Mouse (Mus musculus) forebrain, embryonic 10.5 days (tissue): Measurements from ENCODE around the gene Stx6. TPM values are rescaled to one million over a fixed set of nuclear protein-coding genes. Genes with fewer than 3 reads are reported as not detected.

ENCODE experiments used
- DNase-seq: peaks from one replicate; pipeline ENCODE4 v3.0.0-alpha.2; 2017; ENCODE audit warnings: low spot score; ENCODE audit errors: extremely low spot score
- H3K27ac ChIP-seq: fragments of 300-500 bp; sonication (generic); 2 replicates; pipeline ENCODE4 v1.5.1; 2016; ENCODE audit warnings: mild to moderate bottlenecking
- H3K27me3 ChIP-seq: fragments of 300-500 bp; sonication (generic); 2 replicates; pipeline ENCODE4 v1.6.1; 2016; ENCODE audit warnings: mild to moderate bottlenecking; ENCODE audit not compliant: poor library complexity, severe bottlenecking
- H3K36me3 ChIP-seq: fragments of 300-500 bp; sonication (generic); replicated peaks from 2 replicates; pipeline ENCODE4 v1.6.1; 2016; ENCODE audit warnings: mild to moderate bottlenecking, moderate library complexity
- H3K4me1 ChIP-seq: fragments of 300-500 bp; sonication (generic); 2 replicates; pipeline ENCODE4 v1.6.1; 2016
- H3K4me3 ChIP-seq: fragments of 300-500 bp; sonication (generic); 2 replicates; pipeline ENCODE4 v1.5.1; 2016; ENCODE audit warnings: mild to moderate bottlenecking, moderate library complexity
- H3K9me3 ChIP-seq: fragments of 300-500 bp; sonication (generic); 2 replicates; pipeline ENCODE4 v1.6.1; 2016; ENCODE audit warnings: mild to moderate bottlenecking, moderate library complexity
- WGBS: fragments of 180-500 bp; shearing (Covaris S2); methylation state at CpG from one replicate; pipeline ENCODE4 v1.1.7; 2016; 5-methylcytosine and 5-hydroxymethylcytosine counted together
- polyA plus RNA-seq: library from polyadenylated mRNA; unstranded; fragments of >200 nt; fragmentation: Nextera tagmentation; extraction: Ambion mirVana; gene quantifications from 2 replicates; pipeline ENCODE4 v1.2.1, GENCODE M21; 2016

The Stx6 gene
- polyA plus RNA-seq, 1 experiment from 2014 or later, result 84.3 TPM

DNA sequence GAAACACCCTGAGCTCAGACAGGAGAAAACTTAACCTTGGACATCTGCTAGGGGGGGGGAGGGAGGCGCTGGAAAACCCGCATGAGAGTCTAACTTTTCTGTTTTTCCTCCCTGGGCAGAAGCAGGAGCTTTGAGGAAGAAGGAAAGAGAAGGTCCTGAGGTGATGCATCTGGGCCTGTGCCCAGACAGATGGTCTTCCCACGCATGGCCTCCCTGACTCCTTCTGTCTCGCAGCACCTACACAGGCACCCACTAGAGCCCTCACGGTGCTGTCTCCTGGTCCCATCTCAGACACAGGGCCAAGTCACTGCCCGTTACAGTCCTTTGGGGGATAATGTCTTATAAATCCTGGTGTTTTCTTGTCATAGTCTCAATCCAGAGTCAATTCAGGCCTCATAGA, 74.3 kb downstream of the Stx6 start:
- WGBS, result 71% methylated on average over 6 of the region's 6 CpGs
- Histone ChIP-seq H3K4me1 (peaks cover 100% of the 10 kb centered on the region), H3K4me3 (no peak overlapping the region), H3K27me3 (0 out of 2 replicates have a peak, but pooled peaks cover 4% of the 10 kb centered on the region), H3K9me3 (no peaks in the 10 kb centered on the region), H3K27ac (peak overlapping the region; percentile 87), H3K36me3 (peaks cover 4% of the 10 kb centered on the region; the same call in 1 of the 2 replicates)
- DNase-seq, result no peak

DNA sequence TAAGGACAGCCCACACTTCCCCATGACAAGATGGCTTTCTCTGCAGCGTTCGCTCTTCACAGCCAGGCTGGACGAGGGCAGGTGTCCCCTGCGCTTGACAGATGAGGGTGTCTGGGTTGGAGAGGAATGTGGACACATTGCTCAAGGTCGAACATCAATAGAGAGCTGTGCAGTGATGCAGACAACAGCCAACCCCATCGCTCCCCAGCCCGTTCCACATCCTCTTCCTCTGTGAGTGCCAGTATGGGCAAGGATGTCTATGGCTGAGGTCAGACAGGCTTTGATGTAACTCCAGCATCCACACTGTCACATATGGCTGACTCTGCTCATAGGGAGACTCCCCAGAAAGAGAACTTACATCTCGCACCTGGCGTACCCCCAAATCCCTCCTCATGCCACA, 74.9 kb downstream of the Stx6 start:
- peak overlapping the region; percentile 87 for H3K27ac ChIP-seq
- DNase-seq, result no peak
- H3K4me3 ChIP-seq, result no peak overlapping the region
- peaks cover 4% of the 10 kb centered on the region; the same call in 1 of the 2 replicates for H3K36me3 ChIP-seq
- peaks cover 96% of the 10 kb centered on the region for H3K4me1 ChIP-seq
- 0 out of 2 replicates have a peak, but pooled peaks cover 4% of the 10 kb centered on the region for H3K27me3 ChIP-seq
- 87% methylated on average over 9 of the region's 9 CpGs for WGBS
- no peaks in the 10 kb centered on the region for H3K9me3 ChIP-seq

DNA sequence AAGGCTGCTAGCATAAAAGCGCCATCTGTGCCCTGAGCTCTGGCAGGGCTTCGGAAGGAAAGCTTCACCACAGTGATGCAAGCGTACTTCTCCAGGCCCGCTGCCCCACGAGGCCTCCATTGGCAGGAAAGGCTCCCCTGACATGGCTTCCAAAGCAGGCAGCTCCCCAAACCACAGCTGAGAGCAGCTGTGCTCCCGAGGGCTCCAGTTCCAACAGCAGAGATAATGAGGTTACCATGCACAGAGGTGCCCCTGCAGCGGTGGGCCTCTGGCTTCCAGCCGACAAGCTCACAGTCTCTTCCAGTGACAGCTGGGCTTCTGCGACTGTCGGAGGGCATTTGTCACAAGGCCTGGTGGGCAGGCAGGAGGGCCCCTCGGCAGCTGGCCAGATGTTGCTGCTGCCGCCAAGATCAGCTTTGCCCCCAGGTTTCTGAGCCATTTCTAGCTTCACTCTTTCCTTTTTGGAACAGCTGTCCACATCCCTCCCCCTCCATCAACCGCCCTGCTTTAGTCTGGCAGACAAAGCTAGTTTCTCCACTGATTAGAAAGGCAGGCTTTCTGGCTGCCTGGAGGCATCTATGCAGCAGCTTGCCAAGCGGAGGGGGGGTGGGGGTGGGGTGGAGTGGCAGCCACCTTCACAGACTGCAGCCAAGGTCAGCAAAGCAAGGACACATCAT, 75.6 kb downstream of the Stx6 start:
- Histone ChIP-seq H3K36me3 (peaks cover 4% of the 10 kb centered on the region; the same call in 1 of the 2 replicates), H3K9me3 (no peaks in the 10 kb centered on the region), H3K27ac (peak overlapping the region; percentile 87), H3K4me1 (peaks cover 92% of the 10 kb centered on the region), H3K4me3 (peak overlapping the region; percentile 18; the same call in 1 of the 2 replicates), H3K27me3 (0 out of 2 replicates have a peak, but pooled peaks cover 4% of the 10 kb centered on the region)
- 24% methylated on average over 14 of the region's 14 CpGs for WGBS
- DNase-seq, result peak; percentile 51

DNA sequence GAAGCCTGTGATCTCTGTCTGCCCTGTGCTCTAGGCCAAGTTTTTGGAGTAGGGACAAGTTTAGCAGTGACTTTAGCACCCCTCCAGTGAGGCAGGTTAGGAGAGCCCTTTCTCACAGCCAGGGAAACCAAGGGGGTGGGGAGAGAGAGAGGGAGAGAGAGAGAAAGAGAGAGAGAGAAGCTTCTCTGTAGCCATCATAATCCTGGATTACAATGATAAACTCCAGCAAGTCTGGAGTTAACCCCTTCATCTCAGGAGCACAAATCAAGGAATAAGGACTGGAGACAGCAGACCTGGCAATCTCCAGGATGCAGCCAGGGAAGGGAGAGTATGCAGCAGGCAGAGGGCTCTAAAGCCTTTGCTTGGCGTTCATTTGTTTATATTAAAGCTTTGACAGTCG, 77.1 kb downstream of the Stx6 start:
- Histone ChIP-seq H3K4me1 (peaks cover 86% of the 10 kb centered on the region), H3K27ac (peak overlapping the region; percentile 87; the same call in 1 of the 2 replicates), H3K9me3 (no peaks in the 10 kb centered on the region), H3K36me3 (peaks cover 11% of the 10 kb centered on the region; the same call in 1 of the 2 replicates), H3K4me3 (no peak overlapping the region), H3K27me3 (peaks cover 4% of the 10 kb centered on the region; the same call in 1 of the 2 replicates)
- 42% methylated on average over 2 of the region's 2 CpGs for WGBS
- no peak for DNase-seq

DNA sequence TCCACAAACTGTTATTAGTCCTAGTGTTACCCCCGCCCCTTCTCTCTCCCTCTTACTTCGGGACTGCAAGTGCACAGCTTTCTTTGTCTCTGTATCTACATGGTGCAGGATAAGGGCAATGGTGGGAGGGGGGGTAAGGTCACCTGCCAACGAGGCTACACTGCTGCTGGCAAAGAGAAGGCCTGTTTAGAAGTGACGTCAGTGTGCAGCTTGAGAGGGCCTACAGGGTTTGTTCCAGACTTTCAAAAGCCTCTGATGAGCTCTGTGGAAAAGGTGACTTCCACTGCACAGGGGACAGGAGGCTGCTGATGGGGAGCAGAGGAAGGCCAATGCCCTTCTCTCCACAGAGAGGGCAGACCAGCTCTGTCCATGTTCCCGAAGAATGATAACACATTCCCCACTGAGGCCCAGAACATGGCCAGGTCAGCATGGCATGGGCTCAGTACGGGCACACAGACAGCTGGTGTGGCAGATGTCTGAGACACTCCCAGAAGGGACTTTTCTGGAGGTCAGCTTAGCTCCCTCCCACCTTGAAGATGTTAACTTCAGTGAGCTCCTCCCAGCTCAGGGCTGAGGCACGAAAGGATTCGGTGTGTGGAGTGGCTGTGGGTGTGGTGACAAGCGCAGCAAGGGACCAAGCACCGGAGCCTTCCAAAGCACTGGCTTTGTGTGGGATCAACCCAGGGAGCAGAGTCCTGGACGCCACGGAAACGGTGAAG, 78.0 kb downstream of the Stx6 start:
- no peak overlapping the region for H3K4me3 ChIP-seq
- H3K9me3 ChIP-seq, result no peaks in the 10 kb centered on the region
- H3K4me1 ChIP-seq, result peaks cover 84% of the 10 kb centered on the region
- H3K36me3 ChIP-seq, result peaks cover 20% of the 10 kb centered on the region
- H3K27me3 ChIP-seq, result peaks cover 9% of the 10 kb centered on the region; the same call in 1 of the 2 replicates
- 64% methylated on average over 13 of the region's 13 CpGs for WGBS
- H3K27ac ChIP-seq, result peak overlapping the region; percentile 87
- no peak for DNase-seq

DNA sequence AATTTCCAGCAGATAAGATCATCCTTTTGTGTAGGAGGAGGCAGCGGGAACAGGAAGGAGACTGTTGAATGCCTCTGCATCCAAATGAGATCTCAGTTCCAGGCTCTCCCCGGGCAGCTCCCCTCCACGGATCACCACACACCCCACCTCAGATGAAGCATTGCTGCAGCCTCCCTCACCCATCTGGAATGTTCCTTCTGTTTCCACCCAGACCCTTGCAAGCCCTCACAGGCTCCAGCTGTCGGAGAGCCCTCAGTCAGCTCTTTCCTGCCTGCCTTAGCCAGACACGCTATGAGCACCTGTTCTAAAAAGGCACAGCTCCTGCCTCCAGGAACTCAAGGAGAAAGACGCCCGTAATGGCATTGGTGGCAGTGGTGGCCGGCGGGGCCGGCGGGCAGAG, 78.9 kb downstream of the Stx6 start:
- Histone ChIP-seq H3K36me3 (peaks cover 27% of the 10 kb centered on the region), H3K27ac (peak overlapping the region; percentile 87), H3K9me3 (no peaks in the 10 kb centered on the region), H3K27me3 (peaks cover 14% of the 10 kb centered on the region), H3K4me3 (no peak overlapping the region), H3K4me1 (peaks cover 74% of the 10 kb centered on the region)
- WGBS, result 89% methylated on average over 11 of the region's 11 CpGs
- DNase-seq, result no peak

DNA sequence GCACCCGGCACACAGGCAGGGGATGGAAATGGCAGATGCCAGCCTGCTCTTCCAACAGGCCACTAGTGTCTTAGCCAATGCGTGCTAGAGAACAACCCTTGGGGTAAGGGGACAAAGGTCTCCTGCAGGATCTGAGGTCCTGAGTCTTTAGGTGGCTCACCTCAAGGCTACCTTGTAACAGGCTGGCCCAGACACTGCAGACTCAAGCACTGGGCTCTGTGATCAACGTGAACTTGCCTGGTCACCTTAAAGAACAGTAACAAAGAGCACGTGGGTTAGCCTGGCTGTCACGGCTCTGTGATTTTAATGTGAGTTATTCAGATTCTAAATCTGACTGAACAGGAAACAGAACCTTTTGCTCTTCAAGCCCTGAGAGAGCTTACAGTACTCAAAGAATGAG, 79.6 kb downstream of the Stx6 start:
- no peaks in the 10 kb centered on the region for H3K9me3 ChIP-seq
- peak overlapping the region; percentile 31; the same call in 1 of the 2 replicates for H3K27ac ChIP-seq
- peaks cover 67% of the 10 kb centered on the region for H3K4me1 ChIP-seq
- DNase-seq, result no peak
- H3K36me3 ChIP-seq, result peaks cover 27% of the 10 kb centered on the region
- H3K4me3 ChIP-seq, result no peak overlapping the region
- peaks cover 20% of the 10 kb centered on the region for H3K27me3 ChIP-seq
- 91% methylated on average over 5 of the region's 5 CpGs for WGBS

DNA sequence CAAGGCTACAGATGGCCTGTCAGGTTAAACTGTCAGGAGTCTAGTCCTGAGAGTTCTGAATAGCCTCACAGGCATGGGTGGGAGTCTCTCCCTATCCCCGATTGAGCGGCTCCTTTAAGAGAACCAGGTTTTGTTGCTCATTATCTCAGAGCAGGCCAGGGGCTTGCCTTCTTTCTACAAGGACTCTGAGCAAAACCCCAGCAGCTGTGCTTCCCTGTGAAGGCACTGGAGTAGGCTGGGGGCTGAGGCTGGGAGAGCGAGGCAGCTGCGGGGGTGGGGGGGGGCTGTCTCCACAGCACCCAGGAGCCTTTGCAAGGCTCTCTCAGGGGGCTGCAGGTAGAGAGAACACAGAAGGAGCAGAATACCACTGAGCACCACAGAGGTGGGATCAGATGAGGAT, 80.7 kb downstream of the Stx6 start:
- DNase-seq, result no peak
- Histone ChIP-seq H3K9me3 (no peaks in the 10 kb centered on the region), H3K27me3 (peaks cover 30% of the 10 kb centered on the region), H3K36me3 (peaks cover 27% of the 10 kb centered on the region), H3K4me3 (no peak overlapping the region), H3K4me1 (peaks cover 66% of the 10 kb centered on the region), H3K27ac (peak overlapping the region; percentile 52)
- 63% methylated on average over 4 of the region's 4 CpGs for WGBS

DNA sequence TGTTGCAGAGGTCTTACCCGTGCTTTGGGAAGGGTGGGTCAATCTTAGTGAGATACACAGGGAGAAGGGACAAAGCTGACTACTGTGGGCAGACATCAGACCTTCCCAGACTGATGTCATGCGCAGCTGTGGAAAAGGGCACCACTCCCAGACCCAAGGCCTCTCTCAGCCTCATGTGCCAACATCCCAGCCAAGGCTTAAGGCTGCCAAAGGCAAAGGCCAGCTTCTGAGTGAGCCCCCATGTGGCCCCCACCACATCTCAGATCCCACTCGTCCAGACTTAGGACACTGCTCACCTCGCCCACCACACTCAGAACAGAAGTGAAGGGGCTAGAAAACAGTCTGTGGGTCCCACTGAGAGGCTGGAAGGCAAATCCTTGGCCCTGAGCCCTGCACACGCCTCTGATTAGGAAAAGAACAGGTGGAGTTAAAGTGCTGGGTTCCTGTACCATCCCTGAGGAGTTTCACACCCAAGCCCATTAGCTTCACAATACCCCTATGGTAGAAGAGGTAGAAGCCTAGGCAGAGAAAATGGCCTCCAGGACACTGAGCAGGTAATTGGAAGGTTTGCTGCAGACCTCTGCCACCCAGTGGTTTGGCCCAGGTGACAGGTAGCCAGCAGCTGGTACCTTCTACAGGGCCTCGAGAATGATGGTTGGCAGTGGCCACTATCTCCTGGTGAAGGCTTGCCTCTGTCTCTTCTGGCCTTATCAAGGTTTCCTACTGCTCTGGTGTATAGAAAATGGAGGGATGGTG, 81.6 kb downstream of the Stx6 start:
- no peaks in the 10 kb centered on the region for H3K9me3 ChIP-seq
- DNase-seq, result no peak
- peaks cover 40% of the 10 kb centered on the region for H3K27me3 ChIP-seq
- WGBS, result 89% methylated on average over 6 of the region's 6 CpGs
- H3K36me3 ChIP-seq, result peaks cover 27% of the 10 kb centered on the region
- H3K4me1 ChIP-seq, result peaks cover 64% of the 10 kb centered on the region
- H3K27ac ChIP-seq, result no peak overlapping the region
- no peak overlapping the region for H3K4me3 ChIP-seq

DNA sequence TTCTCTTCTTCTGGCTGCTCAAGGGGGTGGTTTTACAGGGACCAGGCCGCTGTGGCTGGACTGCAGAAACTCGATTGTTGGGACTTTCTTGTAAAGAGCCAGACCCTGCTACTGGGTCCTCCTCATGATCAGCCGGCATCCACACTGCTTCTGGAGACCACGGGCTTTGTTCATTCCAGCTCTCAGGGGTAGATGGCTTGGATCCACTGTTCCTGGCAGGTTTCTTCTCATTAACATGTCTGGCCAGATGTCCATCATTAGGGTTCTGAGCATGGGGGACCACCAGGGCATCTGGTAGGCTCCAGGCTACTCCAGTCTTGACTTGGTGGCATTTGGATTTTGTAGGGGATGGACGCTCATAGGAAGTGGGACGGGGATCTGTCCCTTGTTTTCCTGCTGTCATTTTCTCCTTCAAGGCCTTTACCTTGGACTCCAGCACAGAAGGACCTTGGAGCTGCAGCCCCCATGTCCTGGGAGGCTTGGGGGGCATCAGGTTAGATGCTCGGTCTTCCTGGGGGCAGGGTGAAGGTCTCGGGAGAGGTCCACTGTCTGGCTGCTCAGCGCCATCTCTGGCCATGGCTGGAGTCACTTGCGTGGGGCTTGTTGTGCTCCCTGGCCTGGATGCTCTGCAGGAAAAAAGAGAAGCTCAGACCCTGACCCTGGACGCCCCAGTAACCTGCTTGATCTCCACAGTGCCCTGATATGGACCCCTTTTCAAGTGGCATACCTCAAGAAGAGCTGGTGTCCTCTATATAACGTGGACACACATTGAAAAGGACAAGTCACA, 83.4 kb downstream of the Stx6 start:
- Histone ChIP-seq H3K36me3 (peaks cover 23% of the 10 kb centered on the region), H3K27ac (no peak overlapping the region), H3K9me3 (no peaks in the 10 kb centered on the region), H3K27me3 (peaks cover 57% of the 10 kb centered on the region), H3K4me3 (no peak overlapping the region), H3K4me1 (peaks cover 47% of the 10 kb centered on the region)
- no peak for DNase-seq
- WGBS, result 76% methylated on average over 12 of the region's 12 CpGs

DNA sequence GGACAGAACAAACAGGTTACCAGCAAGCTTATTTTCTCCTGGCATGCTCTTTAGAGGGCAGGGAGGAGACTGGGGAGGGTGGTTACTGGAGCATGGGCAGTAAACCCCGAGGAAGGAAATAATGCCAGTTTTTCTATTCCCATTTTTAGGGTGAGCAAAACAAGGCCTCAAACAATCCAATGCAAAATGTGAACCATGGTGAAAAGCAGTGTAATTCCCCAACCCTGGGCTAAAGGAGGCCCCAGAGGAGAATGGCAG, 83.9 kb downstream of the Stx6 start:
- H3K36me3 ChIP-seq, result peaks cover 23% of the 10 kb centered on the region
- peaks cover 41% of the 10 kb centered on the region for H3K4me1 ChIP-seq
- WGBS, result 74% methylated on average over 1 of the region's 1 CpGs

More for the DNA sequence above, 83.9 kb downstream of the Stx6 start:
- H3K27me3 ChIP-seq, result peaks cover 62% of the 10 kb centered on the region
- DNase-seq, result no peak
- no peak overlapping the region for H3K4me3 ChIP-seq
- no peak overlapping the region for H3K27ac ChIP-seq
- H3K9me3 ChIP-seq, result no peaks in the 10 kb centered on the region
